Mouse (Mus musculus) forebrain, postnatal 0 days (tissue): ENCODE data around the gene Gucy2d. TPM values are rescaled to one million over a fixed set of nuclear protein-coding genes. Genes with fewer than 3 reads are reported as not detected.

Experiments
- ATAC-seq: fragments of 200-750 bp; cut with Nextera tagmentation; 2 replicates; pipeline ENCODE4 v1.8.0; 2017; ENCODE audit warnings: mild to moderate bottlenecking, moderate library complexity
- DNase-seq: peaks from one replicate; pipeline ENCODE4 v3.0.0-alpha.2; 2015
- H3K27ac ChIP-seq: fragments of 300-500 bp; sonication (generic); 2 replicates; pipeline ENCODE4 v1.5.1; 2014; ENCODE audit warnings: low read depth, mild to moderate bottlenecking, antibody characterized with exemption, low read length, moderate library complexity, mixed read lengths
- H3K27me3 ChIP-seq: fragments of 300-500 bp; sonication (generic); 2 replicates; pipeline ENCODE4 v1.6.1; 2014; ENCODE audit warnings: mild to moderate bottlenecking, low read length, mixed read lengths; ENCODE audit not compliant: insufficient read depth
- H3K36me3 ChIP-seq: fragments of 300-500 bp; sonication (generic); 2 replicates; pipeline ENCODE4 v1.6.1; 2014; ENCODE audit warnings: mild to moderate bottlenecking, moderate library complexity; ENCODE audit not compliant: insufficient read depth
- H3K4me1 ChIP-seq: fragments of 300-500 bp; sonication (generic); 2 replicates; pipeline ENCODE4 v1.6.1; 2014; ENCODE audit warnings: antibody characterized with exemption; ENCODE audit not compliant: insufficient read depth
- H3K4me2 ChIP-seq: fragments of 300-500 bp; sonication (generic); 2 replicates; pipeline ENCODE4 v1.6.1; 2014; ENCODE audit warnings: low read depth, mild to moderate bottlenecking, moderate library complexity
- H3K4me3 ChIP-seq: fragments of 300-500 bp; sonication (generic); 2 replicates; pipeline ENCODE4 v1.5.1; 2014; ENCODE audit warnings: low read depth, low read length, mixed read lengths
- H3K9ac ChIP-seq: fragments of 300-500 bp; sonication (generic); 2 replicates; pipeline ENCODE4 v1.6.1; 2014; ENCODE audit warnings: mild to moderate bottlenecking
- H3K9me3 ChIP-seq: fragments of 300-500 bp; sonication (generic); 2 replicates; pipeline ENCODE4 v1.6.1; 2016; ENCODE audit warnings: low read length
- CTCF ChIP-seq: sonication (generic); IDR thresholded peaks from 2 replicates; pipeline ENCODE4 v1.5.1; 2016; ENCODE audit warnings: antibody characterized with exemption, control low read depth, low read depth
- WGBS: fragments of 180-500 bp; shearing (Covaris S2); extraction: QIAGEN DNeasy Blood & Tissue Kit; methylation state at CpG from one replicate; pipeline ENCODE4 v1.1.7; 2014; 5-methylcytosine and 5-hydroxymethylcytosine counted together
- polyA plus RNA-seq: library from polyadenylated mRNA; unstranded; fragments of >200 nt; fragmentation: Nextera tagmentation; extraction: Ambion mirVana; gene quantifications from 2 replicates; pipeline ENCODE4 v1.2.1, GENCODE M21; 2015
- total RNA-seq: library from RNA; depleted of rRNA; stranded (reverse); fragments of >200 nt; gene quantifications from 2 replicates; pipeline ENCODE4 v1.2.3, GENCODE M21; 2014

Gucy2d gene
- total and polyA plus RNA-seq, 2 experiments from 2014 or later: not detected

- Histone ChIP-seq H3K36me3 (no peaks in the 10 kb centered on the region), H3K27ac (no peak overlapping the region), H3K9me3 (no peaks in the 10 kb centered on the region), H3K4me2 (no peak overlapping the region), H3K4me1 (no peaks in the 10 kb centered on the region), H3K4me3 (no peak overlapping the region), H3K9ac (no peak overlapping the region), H3K27me3 (no peaks in the 10 kb centered on the region)
- TF ChIP-seq CTCF: no peak
- 94% methylated on average over 2 of the region's 2 CpGs for WGBS
- ATAC-seq: no peak
- DNase-seq: no peak
Measured at GRCm38 (mm10) chr7:98472529-98472928, 32.3 kb downstream of the Gucy2d start.

- Histone ChIP-seq H3K4me3 (no peak overlapping the region), H3K9ac (no peak overlapping the region), H3K4me1 (no peaks in the 10 kb centered on the region), H3K36me3 (no peaks in the 10 kb centered on the region), H3K27ac (no peak overlapping the region), H3K9me3 (no peaks in the 10 kb centered on the region), H3K27me3 (no peaks in the 10 kb centered on the region), H3K4me2 (no peak overlapping the region)
- no peak for TF ChIP-seq CTCF
- ATAC-seq (no peak), DNase-seq (no peak)
- 73% methylated on average over 1 of the region's 1 CpGs for WGBS
Measured at GRCm38 (mm10) chr7:98474558-98474957, 34.3 kb downstream of the Gucy2d start.

DNA sequence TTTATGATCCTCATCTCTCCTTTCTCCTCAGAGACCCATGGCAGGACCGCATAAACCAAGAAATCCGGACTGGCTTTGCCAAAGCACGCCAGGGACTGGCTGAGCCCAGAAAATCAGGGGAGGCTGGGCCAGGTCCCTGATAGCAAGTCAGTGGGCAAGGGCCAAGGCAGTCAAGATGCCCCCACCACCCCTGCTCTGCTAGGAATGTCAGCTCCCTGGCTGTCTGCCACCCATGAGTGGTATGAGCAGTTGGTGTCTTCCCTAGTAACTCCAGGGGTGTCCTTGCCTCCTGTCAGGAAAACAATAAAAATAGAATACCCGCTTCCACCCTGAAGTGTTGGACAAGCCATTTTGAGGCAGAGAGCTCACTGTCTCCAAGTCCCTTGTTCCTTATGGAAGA is 36.9 kb downstream of the Gucy2d start:
- Histone ChIP-seq H3K4me1 (no peaks in the 10 kb centered on the region), H3K4me2 (no peak overlapping the region), H3K9me3 (no peaks in the 10 kb centered on the region), H3K4me3 (no peak overlapping the region), H3K27ac (no peak overlapping the region), H3K36me3 (no peaks in the 10 kb centered on the region), H3K9ac (no peak overlapping the region), H3K27me3 (no peaks in the 10 kb centered on the region)
- ATAC-seq (no peak; the same call in 1 of the 2 replicates), DNase-seq (no peak)
- TF ChIP-seq CTCF: no peak
- WGBS: 85% methylated on average over 4 of the region's 4 CpGs

GRCm38 (mm10) chr7:98480481-98480880 is 40.3 kb downstream of the Gucy2d start:
- no peak for TF ChIP-seq CTCF
- Histone ChIP-seq H3K27me3 (no peaks in the 10 kb centered on the region), H3K4me2 (no peak overlapping the region), H3K4me1 (no peaks in the 10 kb centered on the region), H3K36me3 (no peaks in the 10 kb centered on the region), H3K9me3 (no peaks in the 10 kb centered on the region), H3K9ac (no peak overlapping the region), H3K27ac (no peak overlapping the region), H3K4me3 (no peak overlapping the region)
- ATAC-seq (no peak), DNase-seq (no peak)
- WGBS: 92% methylated on average over 1 of the region's 1 CpGs

DNA sequence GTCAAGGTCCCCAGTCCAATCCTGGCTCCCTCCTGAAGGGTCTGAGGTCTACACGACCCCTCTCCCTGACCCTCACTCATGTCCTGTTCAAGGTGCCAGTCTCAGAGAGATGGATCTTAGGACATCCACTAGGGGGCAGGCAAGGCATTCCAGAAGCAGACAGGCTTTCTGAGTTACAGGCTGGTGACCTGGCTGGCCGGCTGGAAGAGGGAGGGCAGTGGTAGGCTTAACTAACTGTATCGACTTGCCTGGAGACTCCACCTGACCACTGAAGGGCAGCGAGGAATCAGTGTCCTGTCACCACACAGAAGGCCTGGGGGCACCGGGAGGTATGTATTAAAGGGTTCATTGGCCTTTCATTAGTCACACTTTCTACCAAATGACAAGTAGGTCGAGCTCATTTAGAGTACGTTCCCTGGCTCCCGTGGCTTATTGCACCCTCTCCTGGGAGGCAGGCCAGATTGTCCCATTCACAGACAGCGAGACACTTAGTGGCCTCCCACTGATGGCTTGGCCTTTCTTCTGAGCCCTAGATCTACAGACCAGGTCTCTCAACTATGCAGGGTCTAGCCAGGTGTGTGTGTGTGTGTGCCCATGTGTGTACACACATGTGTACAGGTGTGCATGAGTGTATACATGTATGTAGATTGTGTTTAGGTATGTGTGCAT is 41.0 kb downstream of the Gucy2d start:
- H3K9me3 ChIP-seq: no peaks in the 10 kb centered on the region
- ATAC-seq (peak; percentile 62), DNase-seq (peak; percentile 76)
- H3K4me2 ChIP-seq: no peak overlapping the region
- H3K27me3 ChIP-seq: no peaks in the 10 kb centered on the region
- WGBS: 12% methylated on average over 9 of the region's 9 CpGs
- H3K9ac ChIP-seq: no peak overlapping the region
- peak; percentile 98 for TF ChIP-seq CTCF
- no peaks in the 10 kb centered on the region for H3K36me3 ChIP-seq
- no peak overlapping the region for H3K27ac ChIP-seq
- H3K4me1 ChIP-seq: no peaks in the 10 kb centered on the region
- no peak overlapping the region for H3K4me3 ChIP-seq

- WGBS: 83% methylated on average over 8 of the region's 8 CpGs
- no peak for DNase-seq
- no peak overlapping the region for H3K27ac ChIP-seq
- no peak for ATAC-seq
- H3K4me3 ChIP-seq: no peak overlapping the region
- no peaks in the 10 kb centered on the region for H3K36me3 ChIP-seq
- H3K9me3 ChIP-seq: no peaks in the 10 kb centered on the region
- no peak overlapping the region for H3K9ac ChIP-seq
- no peaks in the 10 kb centered on the region for H3K27me3 ChIP-seq
- no peak for TF ChIP-seq CTCF
- H3K4me2 ChIP-seq: no peak overlapping the region
- no peaks in the 10 kb centered on the region for H3K4me1 ChIP-seq
Measured at GRCm38 (mm10) chr7:98481861-98482260, 41.6 kb downstream of the Gucy2d start.

- TF ChIP-seq CTCF: no peak
Measured at GRCm38 (mm10) chr7:98482551-98483267, 42.5 kb downstream of the Gucy2d start.

More at GRCm38 (mm10) chr7:98482551-98483267, 42.5 kb downstream of the Gucy2d start:
- Histone ChIP-seq H3K36me3 (no peaks in the 10 kb centered on the region), H3K4me3 (no peak overlapping the region), H3K27ac (no peak overlapping the region), H3K9ac (no peak overlapping the region), H3K27me3 (no peaks in the 10 kb centered on the region), H3K9me3 (no peaks in the 10 kb centered on the region), H3K4me2 (no peak overlapping the region), H3K4me1 (no peaks in the 10 kb centered on the region)
- no peak for DNase-seq
- WGBS: 68% methylated on average over 12 of the region's 12 CpGs
- no peak for ATAC-seq
